Mouse (Mus musculus): ENCODE results near the gene Ntsr2. TPM values are rescaled to one million over a fixed set of nuclear protein-coding genes. Genes with fewer than 3 reads are reported as not detected.

The Ntsr2 gene
- polyA plus RNA-seq, 1 experiment from 2014 or later = 0.48 TPM

DNA sequence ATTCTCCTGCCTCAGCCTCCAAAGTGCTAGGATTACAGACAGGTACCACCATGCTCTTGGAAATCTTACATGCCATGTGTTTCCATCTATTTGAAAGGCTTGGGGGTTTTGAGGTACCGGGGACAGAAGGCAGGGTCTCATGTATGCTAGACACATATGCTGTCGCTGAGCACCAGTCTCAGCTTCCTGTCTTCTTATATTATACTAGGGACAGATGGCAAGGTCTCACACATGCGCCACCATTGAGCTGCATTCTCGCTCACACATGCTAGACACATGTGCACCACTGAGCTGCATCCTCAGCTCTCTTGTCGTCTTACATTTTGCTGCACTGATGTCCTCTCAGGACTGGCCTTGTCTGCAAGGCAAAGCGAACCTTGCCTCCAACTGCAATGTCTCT lies 33.7 kb upstream of the Ntsr2 start:
- Histone ChIP-seq H3K4me2 (replicated peaks; ENCODE audit: low read depth, low read length) (no peak overlapping the region), H3K9me3 (ENCODE audit: low read length) (no peaks in the 10 kb centered on the region), H3K27me3 (replicated peaks; ENCODE audit: insufficient read depth, low read length) (no peaks in the 10 kb centered on the region), H3K4me1 (ENCODE audit: insufficient read depth, low read depth, low read length) (peaks cover 9% of the 10 kb centered on the region), H3K27ac (ENCODE audit: low read length) (peak overlapping the region; percentile 72; the same call in 1 of the 2 replicates), H3K36me3 (ENCODE audit: insufficient read depth, low read length) (no peaks in the 10 kb centered on the region), H3K4me3 (ENCODE audit: low read depth, low read length) (no peak overlapping the region), H3K9ac (replicated peaks; ENCODE audit: low read depth) (no peak overlapping the region)
- no peak for ATAC-seq
- TF ChIP-seq CTCF (IDR thresholded peaks at IDR 0.05) = no peak
- no peak for TF ChIP-seq EP300 (IDR thresholded peaks at IDR 0.05)
- 80% methylated on average over 6 of the region's 6 CpGs for WGBS
- no peak for DNase-seq (ENCODE audit: low spot score)

DNA sequence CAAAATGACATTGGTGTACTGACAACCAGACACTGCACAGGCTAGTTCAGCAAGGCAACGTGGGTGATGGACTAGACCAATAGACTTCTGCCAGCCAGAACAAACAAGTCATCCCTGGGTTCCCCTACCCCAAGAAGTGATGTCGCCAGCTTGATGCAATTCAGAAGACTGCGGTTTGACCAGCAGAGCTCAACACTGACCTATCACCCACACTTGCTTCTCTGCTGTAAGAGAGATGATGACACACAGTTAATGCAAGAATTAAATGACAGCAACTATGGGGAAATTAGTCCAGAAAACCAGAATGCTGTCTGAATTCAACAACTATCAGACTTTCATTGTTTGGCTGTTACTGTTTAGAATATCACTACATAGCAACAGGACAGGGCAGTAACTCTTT lies 33.0 kb upstream of the Ntsr2 start:
- H3K9me3 ChIP-seq (ENCODE audit: low read length) = no peaks in the 10 kb centered on the region
- DNase-seq (ENCODE audit: low spot score) (peak; percentile 86), ATAC-seq (peak; percentile 44)
- H3K27ac ChIP-seq (ENCODE audit: low read length) = peak overlapping the region; percentile 29; the same call in 1 of the 2 replicates
- TF ChIP-seq EP300 (IDR thresholded peaks at IDR 0.05) (peak; percentile 85), CTCF (IDR thresholded peaks at IDR 0.05) (no peak)
- WGBS = 56% methylated on average over 3 of the region's 3 CpGs
- H3K4me1 ChIP-seq (ENCODE audit: insufficient read depth, low read depth, low read length) = peaks cover 9% of the 10 kb centered on the region
- H3K9ac ChIP-seq (replicated peaks; ENCODE audit: low read depth) = no peak overlapping the region
- no peak overlapping the region for H3K4me2 ChIP-seq (replicated peaks; ENCODE audit: low read depth, low read length)
- H3K27me3 ChIP-seq (replicated peaks; ENCODE audit: insufficient read depth, low read length) = no peaks in the 10 kb centered on the region
- H3K4me3 ChIP-seq (ENCODE audit: low read depth, low read length) = no peak overlapping the region
- H3K36me3 ChIP-seq (ENCODE audit: insufficient read depth, low read length) = no peaks in the 10 kb centered on the region

DNA sequence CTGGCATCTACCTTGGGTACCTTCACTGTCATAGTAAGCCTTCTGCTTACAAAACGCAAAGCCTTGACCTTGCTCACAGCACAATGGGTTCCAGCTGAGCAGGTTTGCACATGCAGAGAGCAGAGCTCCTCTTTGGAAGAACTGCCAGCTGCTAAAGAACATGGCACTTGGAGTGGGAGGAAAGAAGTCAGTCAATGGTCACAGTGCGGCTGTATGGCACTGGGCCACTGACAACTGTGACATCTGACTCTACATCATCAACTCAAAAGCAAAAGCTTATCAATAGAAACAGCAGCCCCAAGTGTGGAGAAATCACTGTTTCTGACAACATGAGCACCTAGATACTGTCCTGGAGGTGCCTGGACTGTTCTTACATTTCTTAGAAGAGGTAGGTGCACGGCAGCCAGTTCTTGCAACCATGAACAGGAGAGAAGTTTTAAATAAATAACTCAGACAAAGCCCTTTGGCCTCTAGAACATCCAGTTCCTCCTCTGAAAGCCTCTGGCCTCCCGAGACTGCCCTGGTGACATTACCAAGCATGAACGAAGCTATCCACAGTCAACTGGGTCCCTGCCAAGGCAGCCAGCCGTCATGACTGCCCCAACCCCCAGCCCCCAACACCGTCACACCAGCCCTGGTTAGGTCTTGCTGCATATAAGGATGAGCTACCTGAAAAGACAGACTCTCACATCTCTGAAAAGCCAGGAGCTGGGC lies 22.9 kb upstream of the Ntsr2 start:
- Histone ChIP-seq H3K9me3 (ENCODE audit: low read length) (no peaks in the 10 kb centered on the region), H3K4me3 (ENCODE audit: low read depth, low read length) (no peak overlapping the region), H3K36me3 (ENCODE audit: insufficient read depth, low read length) (no peaks in the 10 kb centered on the region), H3K4me2 (replicated peaks; ENCODE audit: low read depth, low read length) (no peak overlapping the region), H3K9ac (replicated peaks; ENCODE audit: low read depth) (no peak overlapping the region), H3K4me1 (ENCODE audit: insufficient read depth, low read depth, low read length) (no peaks in the 10 kb centered on the region), H3K27me3 (replicated peaks; ENCODE audit: insufficient read depth, low read length) (no peaks in the 10 kb centered on the region), H3K27ac (ENCODE audit: low read length) (no peak overlapping the region)
- TF ChIP-seq CTCF (IDR thresholded peaks at IDR 0.05) (no peak), EP300 (IDR thresholded peaks at IDR 0.05) (no peak)
- 47% methylated on average over 7 of the region's 7 CpGs for WGBS
- no peak for ATAC-seq
- no peak for DNase-seq (ENCODE audit: low spot score)

DNA sequence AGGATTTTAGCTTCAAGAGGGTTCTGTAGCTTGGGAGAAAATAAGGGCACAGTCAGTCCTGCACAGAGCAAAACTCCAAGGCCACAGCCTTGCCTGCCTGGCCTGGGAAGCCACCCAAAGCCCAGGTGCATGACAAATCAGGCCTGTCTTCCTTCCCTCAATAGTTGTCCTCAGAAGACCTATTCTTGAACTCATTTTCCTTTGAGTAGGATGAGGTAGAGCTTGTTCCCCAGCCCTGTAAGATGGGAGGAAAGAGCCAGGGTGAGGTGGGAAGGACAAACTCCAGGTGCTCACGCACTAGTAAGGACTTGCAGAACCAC lies 22.4 kb upstream of the Ntsr2 start:
- ATAC-seq (no peak), DNase-seq (ENCODE audit: low spot score) (no peak)
- Histone ChIP-seq H3K4me1 (ENCODE audit: insufficient read depth, low read depth, low read length) (no peaks in the 10 kb centered on the region), H3K9me3 (ENCODE audit: low read length) (no peaks in the 10 kb centered on the region), H3K27ac (ENCODE audit: low read length) (no peak overlapping the region), H3K4me3 (ENCODE audit: low read depth, low read length) (no peak overlapping the region), H3K27me3 (replicated peaks; ENCODE audit: insufficient read depth, low read length) (no peaks in the 10 kb centered on the region), H3K4me2 (replicated peaks; ENCODE audit: low read depth, low read length) (no peak overlapping the region), H3K36me3 (ENCODE audit: insufficient read depth, low read length) (no peaks in the 10 kb centered on the region), H3K9ac (replicated peaks; ENCODE audit: low read depth) (no peak overlapping the region)
- TF ChIP-seq CTCF (IDR thresholded peaks at IDR 0.05) = no peak
- no peak for TF ChIP-seq EP300 (IDR thresholded peaks at IDR 0.05)
- 90% methylated on average over 1 of the region's 1 CpGs for WGBS

DNA sequence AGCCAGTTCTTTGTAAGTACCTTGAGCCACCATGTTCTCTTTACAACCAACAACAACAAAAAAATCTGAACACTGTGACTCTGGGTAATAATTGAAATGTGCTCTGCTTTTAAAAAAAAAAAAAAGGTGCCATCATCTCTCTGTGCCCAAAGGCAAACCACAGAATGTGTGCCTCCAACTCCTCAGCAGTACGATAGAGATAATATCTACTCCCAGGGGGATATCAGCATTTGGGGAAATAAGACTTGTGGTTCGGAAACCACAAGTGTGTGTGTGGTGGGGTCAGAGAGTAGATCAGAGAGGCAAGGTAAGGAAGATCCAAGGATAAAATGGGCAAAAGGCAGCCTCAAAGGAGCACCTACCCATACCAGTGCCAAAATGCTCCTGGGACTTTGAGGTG lies 21.8 kb upstream of the Ntsr2 start:
- H3K4me1 ChIP-seq (ENCODE audit: insufficient read depth, low read depth, low read length) = no peaks in the 10 kb centered on the region
- H3K27me3 ChIP-seq (replicated peaks; ENCODE audit: insufficient read depth, low read length) = no peaks in the 10 kb centered on the region
- H3K27ac ChIP-seq (ENCODE audit: low read length) = no peak overlapping the region
- no peak for TF ChIP-seq CTCF (IDR thresholded peaks at IDR 0.05)
- no peak for TF ChIP-seq EP300 (IDR thresholded peaks at IDR 0.05)
- H3K4me3 ChIP-seq (ENCODE audit: low read depth, low read length) = no peak overlapping the region
- no peaks in the 10 kb centered on the region for H3K36me3 ChIP-seq (ENCODE audit: insufficient read depth, low read length)
- DNase-seq (ENCODE audit: low spot score) (no peak), ATAC-seq (no peak)
- H3K4me2 ChIP-seq (replicated peaks; ENCODE audit: low read depth, low read length) = no peak overlapping the region
- 83% methylated on average over 2 of the region's 2 CpGs for whole genome bisulfite sequencing
- no peak overlapping the region for H3K9ac ChIP-seq (replicated peaks; ENCODE audit: low read depth)
- no peaks in the 10 kb centered on the region for H3K9me3 ChIP-seq (ENCODE audit: low read length)

DNA sequence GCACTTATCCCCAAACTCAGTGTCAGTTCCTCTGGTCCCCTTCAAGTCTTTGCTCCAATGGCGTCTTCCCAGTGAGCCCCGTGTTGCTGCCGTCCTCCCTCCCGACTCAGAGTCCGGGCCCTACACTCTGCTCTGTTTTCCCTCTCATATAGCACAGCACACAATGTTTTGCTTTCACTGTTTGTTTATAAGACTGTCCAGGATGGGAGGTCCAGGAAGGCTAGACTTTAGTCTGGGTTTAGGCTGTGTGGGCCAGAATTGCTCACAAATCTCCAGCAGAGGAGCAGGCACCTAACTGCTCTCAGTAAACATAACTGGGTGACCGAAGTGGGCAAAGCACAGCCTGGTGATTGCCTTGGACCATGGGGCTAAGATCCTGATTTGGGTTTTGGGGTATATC lies 19.9 kb upstream of the Ntsr2 start:
- Histone ChIP-seq H3K9me3 (ENCODE audit: low read length) (no peaks in the 10 kb centered on the region), H3K4me1 (ENCODE audit: insufficient read depth, low read depth, low read length) (no peaks in the 10 kb centered on the region), H3K27ac (ENCODE audit: low read length) (no peak overlapping the region), H3K27me3 (replicated peaks; ENCODE audit: insufficient read depth, low read length) (no peaks in the 10 kb centered on the region), H3K9ac (replicated peaks; ENCODE audit: low read depth) (no peak overlapping the region), H3K4me2 (replicated peaks; ENCODE audit: low read depth, low read length) (no peak overlapping the region), H3K4me3 (ENCODE audit: low read depth, low read length) (no peak overlapping the region), H3K36me3 (ENCODE audit: insufficient read depth, low read length) (no peaks in the 10 kb centered on the region)
- peak; percentile 75 for ATAC-seq
- WGBS = 59% methylated on average over 6 of the region's 6 CpGs
- DNase-seq (ENCODE audit: low spot score) = peak; percentile 28
- peak; percentile 55; the same call in 1 of the 2 replicates for TF ChIP-seq EP300 (IDR thresholded peaks at IDR 0.05)
- TF ChIP-seq CTCF (IDR thresholded peaks at IDR 0.05) = no peak
